Mouse (Mus musculus): ENCODE results near the gene Hbq1b.

- no peak for TF ChIP-seq GATA1 (IDR thresholded peaks at IDR 0.05; ENCODE audit: borderline replicate concordance, low read length)
- no peak for TF ChIP-seq FLI1 (IDR thresholded peaks at IDR 0.05; ENCODE audit: low read length)
Observed at GRCm38 (mm10) chr11:32333235-32333634, 46.5 kb downstream of the Hbq1b start.
